Mouse (Mus musculus): Measurements from ENCODE around the gene Kdelc2. TPM values are rescaled to one million over a fixed set of nuclear protein-coding genes. Genes with fewer than 3 reads are reported as not detected.
A peak's percentile ranks its signal among the peaks of the same experiment; 100 is the strongest.

Kdelc2 gene
- polyA plus RNA-seq, 1 experiment, result 1.4 TPM

DNA sequence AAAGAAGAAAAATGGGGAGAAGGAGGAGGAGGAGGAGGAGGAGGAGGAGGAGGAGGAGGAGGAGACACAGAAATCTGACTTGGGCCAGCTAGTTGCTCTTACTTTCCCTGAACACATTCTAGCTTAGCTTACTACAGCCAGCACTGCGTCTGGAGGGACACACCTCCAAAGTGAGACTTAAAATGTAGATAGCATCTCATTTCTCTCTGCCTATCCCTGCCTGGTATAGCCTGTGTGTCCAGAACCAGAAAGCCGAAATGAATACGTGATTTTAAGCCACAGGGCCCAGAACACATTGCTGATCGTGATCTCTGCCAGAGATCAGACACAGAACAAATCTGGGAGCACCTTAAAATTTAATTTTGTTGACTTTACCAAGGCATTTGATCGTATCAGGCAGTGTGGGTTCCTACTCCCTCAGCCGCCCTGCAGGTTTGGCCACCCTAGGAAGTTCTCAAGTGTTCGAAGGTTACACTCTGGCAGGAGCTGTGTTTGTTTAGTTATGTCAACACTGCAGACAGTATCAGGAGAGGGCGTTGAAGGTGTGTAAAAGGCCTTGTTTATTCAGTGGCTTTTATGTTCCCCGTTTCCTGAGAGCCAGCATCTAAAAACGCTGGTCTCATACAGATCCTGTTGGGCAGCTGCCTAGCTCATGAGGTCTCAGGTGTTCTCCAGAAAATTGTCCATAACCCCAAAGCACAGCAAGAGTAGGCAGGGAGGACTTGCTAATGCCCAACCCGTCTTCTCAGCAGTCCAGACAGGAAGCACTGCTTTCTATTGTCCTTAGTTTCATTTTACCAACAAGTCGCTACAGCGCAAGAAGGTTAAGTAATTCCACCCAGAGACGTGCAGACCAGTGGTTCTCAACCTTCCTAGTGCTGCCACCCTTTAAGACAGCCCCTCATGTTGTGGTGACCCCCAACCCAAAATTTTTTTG, 27.3 kb upstream of the Kdelc2 start:
- no peak for TF ChIP-seq CTCF (IDR thresholded peaks at IDR 0.05; ENCODE audit: control insufficient read depth, insufficient read depth, insufficient replicate concordance, low read depth, low read length)
- TF ChIP-seq POLR2A (IDR thresholded peaks at IDR 0.05; ENCODE audit: control insufficient read depth, low read depth, low read length), result no peak
- Histone ChIP-seq H3K4me1 (ENCODE audit: control insufficient read depth, insufficient read depth, low read length) (no peaks in the 10 kb centered on the region), H3K36me3 (ENCODE audit: control insufficient read depth, insufficient read depth, low read length) (no peaks in the 10 kb centered on the region), H3K27ac (ENCODE audit: control insufficient read depth, insufficient read depth, low read depth, low read length) (no peak overlapping the region), H3K4me3 (ENCODE audit: control insufficient read depth, low read depth, low read length) (no peak overlapping the region), H3K27me3 (ENCODE audit: control insufficient read depth, insufficient read depth, low read length) (no peaks in the 10 kb centered on the region)

DNA sequence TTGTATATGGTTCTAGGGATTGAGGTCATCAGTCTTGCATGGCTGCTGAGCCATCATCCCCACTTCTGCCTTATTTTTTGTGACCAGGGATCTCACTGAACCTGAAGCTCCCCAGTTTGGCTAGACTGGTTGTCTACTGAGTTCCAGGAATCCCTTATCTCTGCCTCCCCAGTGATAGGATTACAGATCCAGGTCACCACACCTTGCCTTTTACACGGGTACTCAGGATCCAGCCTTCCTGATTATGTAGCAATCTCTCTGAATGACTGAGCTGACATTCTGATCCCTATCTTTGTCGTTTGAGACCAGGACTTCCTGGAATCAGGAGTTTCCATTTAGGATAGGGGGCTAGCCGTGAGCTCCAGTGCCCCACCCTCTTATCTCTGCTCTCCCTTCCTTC, 12.5 kb upstream of the Kdelc2 start:
- no peak overlapping the region for H3K27ac ChIP-seq (ENCODE audit: control insufficient read depth, insufficient read depth, low read depth, low read length)
- no peaks in the 10 kb centered on the region for H3K27me3 ChIP-seq (ENCODE audit: control insufficient read depth, insufficient read depth, low read length)
- H3K36me3 ChIP-seq (ENCODE audit: control insufficient read depth, insufficient read depth, low read length), result no peaks in the 10 kb centered on the region
- H3K4me3 ChIP-seq (ENCODE audit: control insufficient read depth, low read depth, low read length), result no peak overlapping the region
- TF ChIP-seq CTCF (IDR thresholded peaks at IDR 0.05; ENCODE audit: control insufficient read depth, insufficient read depth, insufficient replicate concordance, low read depth, low read length) (no peak), POLR2A (IDR thresholded peaks at IDR 0.05; ENCODE audit: control insufficient read depth, low read depth, low read length) (no peak)
- no peaks in the 10 kb centered on the region for H3K4me1 ChIP-seq (ENCODE audit: control insufficient read depth, insufficient read depth, low read length)

- Histone ChIP-seq H3K4me3 (ENCODE audit: control insufficient read depth, low read depth, low read length) (no peak overlapping the region), H3K36me3 (ENCODE audit: control insufficient read depth, insufficient read depth, low read length) (no peaks in the 10 kb centered on the region), H3K4me1 (ENCODE audit: control insufficient read depth, insufficient read depth, low read length) (peaks cover 5% of the 10 kb centered on the region), H3K27me3 (ENCODE audit: control insufficient read depth, insufficient read depth, low read length) (no peaks in the 10 kb centered on the region), H3K27ac (ENCODE audit: control insufficient read depth, insufficient read depth, low read depth, low read length) (no peak overlapping the region)
- TF ChIP-seq POLR2A (IDR thresholded peaks at IDR 0.05; ENCODE audit: control insufficient read depth, low read depth, low read length) (no peak), CTCF (IDR thresholded peaks at IDR 0.05; ENCODE audit: control insufficient read depth, insufficient read depth, insufficient replicate concordance, low read depth, low read length) (no peak)
Observed at GRCm38 (mm10) chr9:53375907-53376306, 7.9 kb upstream of the Kdelc2 start.

GRCm38 (mm10) chr9:53376820-53377219, 7.0 kb upstream of the Kdelc2 start:
- no peak overlapping the region for H3K4me3 ChIP-seq (ENCODE audit: control insufficient read depth, low read depth, low read length)
- no peaks in the 10 kb centered on the region for H3K27me3 ChIP-seq (ENCODE audit: control insufficient read depth, insufficient read depth, low read length)
- peaks cover 5% of the 10 kb centered on the region for H3K4me1 ChIP-seq (ENCODE audit: control insufficient read depth, insufficient read depth, low read length)
- no peaks in the 10 kb centered on the region for H3K36me3 ChIP-seq (ENCODE audit: control insufficient read depth, insufficient read depth, low read length)
- H3K27ac ChIP-seq (ENCODE audit: control insufficient read depth, insufficient read depth, low read depth, low read length), result no peak overlapping the region
- TF ChIP-seq CTCF (IDR thresholded peaks at IDR 0.05; ENCODE audit: control insufficient read depth, insufficient read depth, insufficient replicate concordance, low read depth, low read length) (peak; percentile 73; the same call in 1 of the 2 replicates), POLR2A (IDR thresholded peaks at IDR 0.05; ENCODE audit: control insufficient read depth, low read depth, low read length) (no peak)

DNA sequence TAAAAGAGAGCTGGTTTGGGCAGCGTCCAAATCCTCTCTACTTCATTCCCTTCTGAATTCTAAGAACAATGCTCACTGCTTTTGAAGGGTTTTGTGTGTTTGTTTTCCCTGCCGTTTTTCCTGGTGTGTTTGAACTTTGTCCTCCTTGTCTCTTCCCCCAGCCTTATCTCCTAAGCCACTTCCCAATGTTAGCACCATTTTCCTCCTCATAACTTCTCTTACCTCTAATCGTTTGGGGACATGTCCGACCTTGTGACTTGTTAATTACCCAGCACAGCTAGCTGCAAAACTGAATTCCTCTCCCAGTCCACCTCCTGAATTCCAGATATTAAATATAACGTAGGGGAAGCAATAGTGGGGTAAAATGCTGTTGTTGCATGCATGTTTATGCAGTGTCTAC, 6.2 kb upstream of the Kdelc2 start:
- Histone ChIP-seq H3K27ac (ENCODE audit: control insufficient read depth, insufficient read depth, low read depth, low read length) (no peak overlapping the region), H3K4me3 (ENCODE audit: control insufficient read depth, low read depth, low read length) (no peak overlapping the region), H3K4me1 (ENCODE audit: control insufficient read depth, insufficient read depth, low read length) (peaks cover 5% of the 10 kb centered on the region), H3K27me3 (ENCODE audit: control insufficient read depth, insufficient read depth, low read length) (no peaks in the 10 kb centered on the region), H3K36me3 (ENCODE audit: control insufficient read depth, insufficient read depth, low read length) (no peaks in the 10 kb centered on the region)
- no peak for TF ChIP-seq CTCF (IDR thresholded peaks at IDR 0.05; ENCODE audit: control insufficient read depth, insufficient read depth, insufficient replicate concordance, low read depth, low read length)
- no peak for TF ChIP-seq POLR2A (IDR thresholded peaks at IDR 0.05; ENCODE audit: control insufficient read depth, low read depth, low read length)

DNA sequence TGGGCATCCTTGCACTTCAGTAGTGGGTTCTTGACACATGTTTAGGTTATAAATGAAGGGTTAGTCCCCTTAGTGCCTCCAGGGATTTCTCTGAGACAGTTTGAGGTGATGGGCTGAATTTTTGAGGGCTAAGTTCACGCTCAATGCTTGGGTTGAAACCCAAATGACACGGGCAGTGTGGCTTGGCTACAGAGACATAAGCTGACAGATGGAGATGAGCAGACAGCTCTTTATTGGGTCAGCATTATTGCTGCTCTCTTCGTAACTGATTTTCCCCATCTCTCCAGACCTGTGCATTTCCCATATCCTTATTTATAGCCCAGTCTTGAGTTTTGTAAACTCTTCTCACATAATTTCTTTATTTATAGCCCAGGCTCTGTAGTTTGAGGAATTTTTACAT, 5.7 kb upstream of the Kdelc2 start:
- Histone ChIP-seq H3K27ac (ENCODE audit: control insufficient read depth, insufficient read depth, low read depth, low read length) (no peak overlapping the region), H3K4me1 (ENCODE audit: control insufficient read depth, insufficient read depth, low read length) (peaks cover 5% of the 10 kb centered on the region), H3K4me3 (ENCODE audit: control insufficient read depth, low read depth, low read length) (no peak overlapping the region), H3K36me3 (ENCODE audit: control insufficient read depth, insufficient read depth, low read length) (no peaks in the 10 kb centered on the region), H3K27me3 (ENCODE audit: control insufficient read depth, insufficient read depth, low read length) (no peaks in the 10 kb centered on the region)
- TF ChIP-seq POLR2A (IDR thresholded peaks at IDR 0.05; ENCODE audit: control insufficient read depth, low read depth, low read length) (no peak), CTCF (IDR thresholded peaks at IDR 0.05; ENCODE audit: control insufficient read depth, insufficient read depth, insufficient replicate concordance, low read depth, low read length) (no peak)

- Histone ChIP-seq H3K4me1 (ENCODE audit: control insufficient read depth, insufficient read depth, low read length) (peaks cover 11% of the 10 kb centered on the region), H3K4me3 (ENCODE audit: control insufficient read depth, low read depth, low read length) (no peak overlapping the region), H3K27ac (ENCODE audit: control insufficient read depth, insufficient read depth, low read depth, low read length) (no peak overlapping the region), H3K27me3 (ENCODE audit: control insufficient read depth, insufficient read depth, low read length) (no peaks in the 10 kb centered on the region), H3K36me3 (ENCODE audit: control insufficient read depth, insufficient read depth, low read length) (no peaks in the 10 kb centered on the region)
- TF ChIP-seq CTCF (IDR thresholded peaks at IDR 0.05; ENCODE audit: control insufficient read depth, insufficient read depth, insufficient replicate concordance, low read depth, low read length) (no peak), POLR2A (IDR thresholded peaks at IDR 0.05; ENCODE audit: control insufficient read depth, low read depth, low read length) (no peak)
Observed at GRCm38 (mm10) chr9:53380595-53380994, 3.2 kb upstream of the Kdelc2 start.
